Mouse (Mus musculus): ENCODE measurements around the gene 4930430F08Rik.
"Not testable (repeated sequence)": the region's sequence is repeated elsewhere in the genome, so short reads cannot be mapped to it uniquely, and the experiment has no call there.

4930430F08Rik gene

DNA sequence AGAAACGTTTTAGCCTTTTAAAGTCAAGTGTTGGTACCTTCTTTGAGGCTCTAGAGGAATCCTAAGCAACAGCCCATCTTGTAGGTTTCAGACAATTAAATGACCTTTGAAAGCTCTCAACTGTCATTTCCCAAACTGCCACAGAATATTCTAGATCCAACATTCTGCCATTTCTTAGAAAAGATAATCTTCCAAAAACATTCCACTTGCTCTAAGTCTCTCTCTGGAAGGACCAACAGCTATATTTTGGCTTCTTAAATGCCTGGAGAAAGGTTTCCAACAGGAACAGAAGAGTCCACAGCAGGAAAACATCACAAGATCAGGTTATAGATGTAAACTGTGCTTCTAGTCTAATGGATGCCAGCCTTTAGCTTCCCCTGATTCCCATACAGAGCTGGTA lies at the start of gene 4930430F08Rik, which contains the start of gene 1700017N19Rik:
4930430F08Rik (minus strand) TSS at position 101 of the 400 bp plus-strand sequence.
1700017N19Rik (plus strand) TSS at position 162 of the 400 bp plus-strand sequence.
- DNase-seq (ENCODE audit: extremely low read depth, insufficient read length, low spot score), result no peak

DNA sequence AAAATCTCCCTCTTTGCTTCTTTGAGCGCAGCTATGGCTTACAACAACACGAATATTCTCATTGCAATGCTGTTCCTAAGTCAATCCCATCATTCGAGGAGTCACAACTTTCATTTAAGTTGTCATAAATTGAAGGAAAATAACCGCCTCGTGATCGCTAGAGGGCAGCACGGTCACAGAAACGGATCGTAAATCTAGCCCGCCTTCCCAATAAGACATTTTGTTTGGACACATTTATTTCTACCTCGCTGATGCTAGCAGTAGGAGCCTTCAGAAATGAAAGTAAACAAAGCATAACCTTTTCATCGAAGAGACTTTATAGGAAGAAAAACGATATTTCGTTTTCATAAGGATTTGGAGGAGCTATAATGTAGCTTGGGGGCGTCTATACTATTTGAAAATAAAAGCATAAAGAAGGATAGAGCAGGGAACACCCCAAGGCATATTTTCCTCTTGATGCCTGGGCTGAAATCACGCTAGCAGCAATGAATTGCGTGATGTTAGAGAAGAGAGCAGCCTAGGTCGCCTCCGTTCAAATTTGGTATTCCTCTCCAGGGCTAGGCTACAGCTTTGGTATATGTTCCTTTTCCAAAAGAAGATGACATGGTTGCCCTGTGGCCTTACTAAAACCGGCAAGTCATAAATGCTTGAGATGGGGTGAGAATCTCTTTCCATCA lies 39.7 kb upstream of the 4930430F08Rik start:
- peak; percentile 37 for DNase-seq (ENCODE audit: extremely low read depth, insufficient read length, low spot score)

DNA sequence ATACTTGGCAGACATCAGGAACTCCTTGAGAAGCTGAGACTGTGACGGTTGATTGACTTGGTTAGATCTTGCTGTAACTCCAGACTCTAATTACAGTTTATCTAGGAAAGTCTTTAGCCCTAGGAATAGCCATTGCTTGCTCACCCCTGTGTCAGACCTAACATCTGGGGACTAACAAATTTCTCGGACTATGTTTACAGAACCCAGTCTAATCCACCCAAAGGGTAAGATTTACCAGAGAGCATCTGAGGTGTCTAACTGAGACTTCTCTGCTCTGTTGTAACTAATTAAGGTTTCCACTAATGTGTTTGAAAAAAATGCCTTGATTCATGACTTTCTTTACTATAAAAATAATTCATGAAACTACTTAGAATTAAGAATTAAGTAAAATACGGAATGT lies 32.3 kb upstream of the 4930430F08Rik start:
- no peak for DNase-seq (ENCODE audit: extremely low read depth, insufficient read length, low spot score)

DNA sequence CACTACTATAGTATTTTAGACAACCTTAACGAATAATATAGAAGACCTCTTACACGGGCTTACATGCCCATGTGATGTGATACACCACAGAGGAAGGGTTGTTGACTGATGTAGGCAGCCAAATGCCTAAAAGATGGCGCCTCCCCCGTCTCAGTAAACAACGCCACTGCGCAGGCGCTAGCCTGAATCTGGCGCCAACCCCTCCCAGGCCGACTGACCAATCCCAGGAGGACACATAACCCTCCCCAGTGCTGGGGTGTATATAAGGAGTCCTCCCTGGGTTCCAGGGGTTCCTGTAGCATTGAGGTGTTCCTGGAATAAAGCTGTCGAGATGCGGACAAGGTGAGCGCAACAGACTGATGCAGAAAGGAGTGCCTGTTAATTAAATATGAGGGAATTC lies 29.8 kb upstream of the 4930430F08Rik start:
- no peak for DNase-seq (ENCODE audit: extremely low read depth, insufficient read length, low spot score)

DNA sequence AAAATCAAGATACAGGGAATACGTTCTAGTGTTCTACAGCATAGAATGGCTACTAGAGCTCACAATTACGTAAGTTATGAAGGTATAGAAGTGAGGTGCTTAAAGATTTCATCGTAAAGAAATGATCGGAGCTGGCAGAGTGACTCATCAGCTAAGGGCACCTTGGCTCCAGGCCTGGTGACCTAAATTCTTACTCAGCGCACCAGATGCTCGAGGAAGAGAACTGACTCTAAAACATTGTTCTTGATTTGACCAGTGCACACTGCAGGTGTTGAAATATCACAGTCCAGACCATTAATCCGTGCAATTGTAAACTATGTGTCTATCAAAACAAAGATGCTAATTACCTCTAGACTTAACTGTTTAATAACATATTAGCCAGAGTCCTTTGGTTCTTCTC lies 29.3 kb upstream of the 4930430F08Rik start:
- no peak for DNase-seq (ENCODE audit: extremely low read depth, insufficient read length, low spot score)

DNA sequence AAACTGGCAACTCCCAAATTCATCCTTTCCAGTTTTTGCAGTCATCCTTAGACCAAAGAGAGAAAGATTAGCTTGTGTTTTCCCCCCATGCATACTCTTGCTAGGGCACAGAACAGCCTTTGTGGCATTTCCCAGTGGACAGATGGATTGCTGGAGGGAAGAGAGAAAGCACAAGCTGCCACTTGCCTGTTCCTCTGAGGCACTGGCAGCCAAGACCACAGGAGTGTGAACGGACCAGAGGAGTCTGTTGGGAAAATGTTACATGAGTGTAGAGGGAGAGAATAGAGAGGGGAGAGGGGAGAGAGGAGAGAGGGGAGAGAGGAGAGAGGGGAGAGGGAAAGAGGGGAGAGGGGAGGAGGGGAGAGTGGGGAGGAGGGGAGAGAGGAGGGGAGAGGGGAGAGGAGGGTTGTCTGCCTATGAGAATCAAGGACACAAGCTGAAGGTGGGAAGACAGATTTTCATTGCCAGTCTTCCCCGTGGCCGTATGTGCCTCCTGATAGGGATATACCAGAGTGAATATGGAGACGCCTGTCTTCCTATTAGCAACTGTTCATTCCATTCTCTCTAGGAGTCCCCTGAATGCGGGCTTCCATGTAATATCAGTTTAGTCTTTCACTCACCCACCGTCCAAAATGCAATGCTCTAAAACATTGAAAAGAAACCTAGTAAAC lies 27.1 kb upstream of the 4930430F08Rik start:
- DNase-seq (ENCODE audit: extremely low read depth, insufficient read length, low spot score), result no peak

DNA sequence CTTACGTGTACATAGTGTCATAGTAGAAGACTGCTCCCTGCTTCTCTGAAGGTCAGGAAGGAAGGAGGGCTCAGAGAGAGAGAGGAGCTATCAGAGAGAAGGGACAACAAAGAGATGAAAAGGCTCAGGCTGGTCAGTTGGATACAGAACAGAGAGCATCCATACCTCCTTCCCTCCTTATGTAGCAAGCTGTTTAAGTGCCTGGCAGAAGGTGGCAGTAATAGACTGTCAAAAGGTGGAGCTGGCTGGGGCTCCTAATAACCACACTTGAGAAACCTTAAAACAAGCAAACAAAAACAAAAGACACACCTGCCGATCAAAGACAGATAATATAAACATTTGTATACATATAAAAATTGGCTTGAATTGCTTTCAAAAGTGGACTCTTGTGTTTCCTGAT lies 14.0 kb upstream of the 4930430F08Rik start:
- no peak for DNase-seq (ENCODE audit: extremely low read depth, insufficient read length, low spot score)

DNA sequence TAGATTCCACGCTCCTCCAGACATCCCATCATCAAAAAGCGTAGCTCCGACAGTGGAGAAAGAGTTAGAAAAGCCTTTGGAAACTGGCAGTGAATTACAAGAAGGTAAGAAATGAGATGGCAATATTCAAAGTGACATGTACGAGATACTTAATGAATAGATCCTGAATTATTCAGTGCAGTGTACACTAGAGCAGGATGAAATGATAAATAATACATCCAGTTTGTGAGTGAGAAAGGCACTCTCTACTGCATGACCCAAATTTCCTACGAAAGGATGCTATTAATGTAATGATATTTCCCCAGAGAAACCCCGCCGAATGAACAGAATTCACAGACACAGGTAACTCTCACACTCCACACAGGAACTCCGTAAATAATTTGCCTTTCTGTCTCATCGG lies 13.3 kb upstream of the 4930430F08Rik start:
- no peak for DNase-seq (ENCODE audit: extremely low read depth, insufficient read length, low spot score)

DNA sequence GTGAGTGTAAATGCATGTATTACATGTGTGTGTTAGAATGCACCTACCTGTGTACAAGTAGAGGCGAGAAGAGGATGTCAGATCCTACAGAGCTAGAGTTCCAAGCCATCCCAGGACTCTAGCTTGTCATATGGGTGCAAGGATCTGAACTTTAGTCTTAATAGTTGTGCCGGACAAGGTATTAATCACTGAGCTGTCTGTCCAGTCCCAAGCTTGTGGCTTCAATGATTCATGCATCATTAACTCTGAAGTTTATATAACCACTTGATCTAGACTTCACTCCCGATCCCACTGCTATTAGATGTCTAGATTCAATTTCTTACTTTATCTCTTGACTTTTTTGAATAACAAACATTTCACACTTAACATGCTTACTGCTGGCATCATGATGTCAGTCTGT lies 8.1 kb upstream of the 4930430F08Rik start:
- DNase-seq (ENCODE audit: extremely low read depth, insufficient read length, low spot score), result no peak

DNA sequence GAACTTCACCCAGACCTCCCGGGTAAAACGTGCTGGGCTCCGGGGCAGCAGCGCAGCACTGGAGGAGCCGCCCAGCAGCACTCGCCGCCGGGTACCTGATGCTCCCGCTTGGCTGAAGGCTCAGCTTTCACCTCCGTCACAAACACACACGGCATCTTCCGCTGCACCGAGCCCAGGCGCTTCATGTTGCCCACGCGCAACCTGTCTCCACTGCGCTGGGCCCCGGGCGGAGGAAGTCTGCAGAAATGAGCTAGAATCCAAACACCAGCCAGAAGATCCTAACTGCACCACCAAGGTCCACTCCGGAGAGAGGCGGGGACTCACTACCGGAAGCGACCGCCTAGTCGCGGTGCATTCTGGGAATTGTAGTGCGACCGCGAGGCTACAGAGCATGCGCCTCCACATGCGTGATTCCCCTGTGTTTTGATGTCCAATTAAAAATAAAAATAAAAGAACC lies 1.3 kb downstream of the 4930430F08Rik start:
- DNase-seq (ENCODE audit: extremely low read depth, insufficient read length, low spot score), result peak; percentile 85

DNA sequence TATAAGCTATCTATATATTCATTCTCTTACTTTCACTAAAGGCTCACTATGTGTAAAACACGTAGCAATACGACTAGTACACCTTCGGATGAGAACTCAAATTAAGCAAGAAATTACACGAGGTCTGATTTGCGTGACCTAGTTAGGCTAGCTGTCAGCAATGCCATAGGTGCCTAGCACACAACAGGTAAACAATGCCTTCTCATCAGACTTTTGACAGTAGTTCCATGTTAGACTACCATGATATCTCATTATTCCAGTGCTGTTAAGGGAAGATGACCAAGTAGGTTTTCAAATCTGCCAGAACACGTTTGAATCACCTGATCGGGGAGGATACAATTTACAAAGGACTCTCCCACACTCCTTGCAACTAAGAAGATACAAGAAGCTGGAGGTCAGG lies 1.7 kb downstream of the 4930430F08Rik start:
- no peak for DNase-seq (ENCODE audit: extremely low read depth, insufficient read length, low spot score)

DNA sequence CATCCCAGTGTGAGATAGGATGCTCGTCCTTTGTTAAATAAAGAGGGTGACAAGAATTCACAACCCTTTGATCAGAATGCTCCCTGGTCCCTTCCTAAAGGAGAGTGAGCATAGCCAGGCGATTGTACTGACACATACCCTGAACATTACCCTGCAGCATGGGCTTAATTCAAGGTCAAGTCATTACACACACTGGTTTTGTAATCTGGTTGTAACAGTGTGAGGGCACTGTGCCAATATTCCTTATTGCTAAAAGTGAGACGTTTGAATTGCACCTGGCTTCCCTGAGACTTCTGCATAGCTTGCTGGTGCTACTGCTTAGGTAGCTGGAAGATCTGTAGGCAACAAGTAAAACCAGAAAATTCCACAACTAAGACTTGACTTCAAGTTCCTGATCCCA lies 6.0 kb downstream of the 4930430F08Rik start:
- no peak for DNase-seq (ENCODE audit: extremely low read depth, insufficient read length, low spot score)

DNA sequence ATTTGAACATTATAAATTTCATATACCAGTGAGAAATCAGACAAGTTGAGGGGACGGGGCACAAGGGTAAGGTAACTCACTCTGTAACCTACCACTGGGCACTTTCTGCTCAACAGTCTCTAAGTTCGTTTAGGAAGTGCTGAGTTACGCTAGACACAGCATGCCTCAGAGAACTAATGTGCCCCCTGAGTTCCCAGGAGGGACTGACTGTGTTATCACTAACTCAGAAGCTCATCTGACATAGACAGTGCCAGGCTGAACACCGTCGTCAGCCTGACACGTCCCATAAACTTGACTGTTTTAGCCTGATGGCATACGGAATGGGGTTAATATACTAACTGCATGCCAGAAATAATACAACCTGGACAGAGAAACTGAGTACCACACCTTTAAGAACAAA lies 14.9 kb downstream of the 4930430F08Rik start:
- no peak for DNase-seq (ENCODE audit: extremely low read depth, insufficient read length, low spot score)

DNA sequence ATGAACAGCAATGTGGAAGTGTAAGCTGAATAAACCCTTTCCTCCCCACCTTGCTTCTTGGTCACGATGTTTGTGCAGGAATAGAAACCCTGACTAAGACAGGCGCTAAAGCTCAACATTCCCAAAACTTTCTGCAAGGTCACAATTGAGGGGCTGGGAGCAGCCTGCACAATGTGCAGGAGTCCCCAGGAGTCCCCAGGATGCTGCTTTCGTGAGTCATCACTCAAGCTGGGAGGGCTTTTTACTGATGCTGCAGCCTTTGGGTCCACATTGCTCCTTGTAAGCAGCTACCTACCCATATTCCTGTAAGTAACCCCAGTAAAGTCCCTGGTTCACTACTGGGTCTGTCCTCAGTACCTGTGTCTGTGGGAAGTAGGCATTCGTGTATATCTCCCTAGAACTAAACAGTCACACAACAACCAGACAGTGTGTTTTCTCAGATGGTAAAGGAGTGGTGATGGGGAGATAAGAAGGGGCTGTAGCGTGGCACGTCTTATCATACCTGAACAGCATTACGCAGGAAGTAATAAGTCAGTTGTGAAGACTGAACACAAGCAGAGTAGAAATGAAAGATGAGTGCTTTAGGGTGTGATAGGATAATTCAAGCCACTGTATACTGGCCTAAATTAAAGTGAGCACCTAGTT lies 15.6 kb downstream of the 4930430F08Rik start:
- DNase-seq (ENCODE audit: extremely low read depth, insufficient read length, low spot score), result no peak

DNA sequence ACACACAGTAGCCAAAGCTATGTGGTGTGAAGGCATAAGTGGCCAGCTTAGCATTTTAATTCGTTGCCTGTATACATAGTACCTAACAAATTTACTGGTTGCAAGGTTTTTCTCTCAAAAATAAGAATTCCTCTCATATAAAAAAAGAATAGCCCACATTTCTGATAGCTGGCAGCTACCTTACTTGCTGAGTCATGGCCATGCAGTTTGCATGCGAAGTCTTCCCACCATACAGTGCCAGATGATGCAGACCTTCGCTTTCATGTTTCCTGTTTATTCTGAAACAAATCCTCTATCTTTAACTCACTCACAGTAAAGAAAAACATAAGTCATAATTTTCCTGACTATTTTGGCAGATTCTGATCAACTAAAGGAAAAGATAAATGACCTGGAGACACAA lies 18.5 kb downstream of the 4930430F08Rik start:
- no peak for DNase-seq (ENCODE audit: extremely low read depth, insufficient read length, low spot score)

DNA sequence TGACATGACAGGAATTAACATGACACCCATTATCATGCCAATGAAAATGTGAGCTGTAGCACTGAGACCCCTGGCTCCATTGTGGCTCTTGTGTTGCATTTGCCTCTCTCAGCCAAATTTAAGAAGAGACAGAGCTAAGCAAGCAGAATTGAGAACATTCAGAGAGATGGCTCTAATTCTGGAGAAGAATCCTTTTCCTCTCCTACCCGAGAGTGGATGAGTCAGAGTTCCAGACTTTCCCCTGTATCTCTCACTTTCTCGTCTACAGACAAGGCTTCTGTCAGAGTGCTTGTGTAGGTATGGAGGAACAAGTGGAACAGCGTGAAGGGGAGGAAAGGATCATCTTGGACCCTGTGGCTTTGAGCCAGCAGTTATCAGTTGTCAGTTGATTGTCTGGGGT lies 26.1 kb downstream of the 4930430F08Rik start:
- DNase-seq (ENCODE audit: extremely low read depth, insufficient read length, low spot score), result no peak

DNA sequence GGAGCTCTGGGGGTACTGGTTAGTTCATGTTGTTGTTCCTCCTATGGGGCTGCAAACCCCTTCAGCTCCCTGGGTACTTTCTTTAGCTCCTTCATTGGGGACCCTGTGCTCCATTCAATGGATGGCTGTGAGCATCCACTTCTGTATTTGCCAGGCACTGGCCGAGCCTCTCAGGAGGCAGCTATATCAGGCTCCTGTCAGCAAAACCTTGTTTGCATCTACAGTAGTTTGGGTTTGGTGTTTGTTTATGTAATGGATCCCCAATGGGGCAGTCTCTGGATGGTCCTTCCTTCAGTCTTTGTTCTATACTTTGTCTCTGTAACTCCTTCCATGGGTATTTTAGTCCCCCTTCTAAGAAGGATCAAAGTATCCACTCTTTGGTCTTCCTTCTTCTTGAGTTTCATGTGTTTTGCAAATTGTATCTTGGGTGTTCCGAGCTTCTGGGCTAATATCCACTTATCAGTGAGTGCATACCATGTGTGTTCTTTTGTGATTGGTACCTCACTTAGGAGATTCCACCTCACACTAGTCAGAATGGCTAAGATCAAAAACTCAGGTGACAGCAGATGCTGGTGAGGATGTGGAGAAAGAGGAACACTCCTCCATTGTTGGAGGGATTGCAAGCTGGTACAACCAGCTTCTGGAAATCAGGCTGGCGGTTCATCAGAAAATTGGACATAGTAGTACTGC lies 29.9 kb downstream of the 4930430F08Rik start:
- DNase-seq (ENCODE audit: extremely low read depth, insufficient read length, low spot score), result not testable (repeated sequence)

DNA sequence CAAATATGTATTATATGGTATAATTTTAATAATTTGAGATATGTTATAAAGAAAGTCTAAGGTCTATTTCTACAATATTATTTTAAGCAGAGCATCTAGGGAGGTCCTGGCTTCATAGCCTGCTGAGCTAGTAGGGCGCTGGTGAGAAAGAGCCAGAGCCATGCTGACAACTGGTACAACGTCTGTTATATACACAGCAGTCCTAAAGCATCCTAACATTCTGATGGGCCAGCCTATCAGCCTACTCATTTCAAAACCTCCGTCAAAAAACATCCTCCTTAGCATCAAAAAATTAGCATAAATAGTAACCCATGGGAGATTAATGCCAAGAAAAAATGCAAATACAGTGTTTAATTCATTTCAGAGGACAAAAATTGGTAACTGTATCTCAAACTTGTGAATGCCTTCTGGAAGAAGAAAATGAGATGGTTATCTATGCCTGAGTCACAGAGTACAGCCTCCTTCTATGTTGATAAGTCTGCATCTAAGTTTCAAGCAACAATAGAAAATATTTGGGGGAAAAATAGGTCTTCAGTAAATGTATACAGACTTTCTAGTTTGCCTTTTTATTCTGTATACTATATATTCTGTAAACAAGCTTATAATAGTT lies 33.6 kb downstream of the 4930430F08Rik start:
- DNase-seq (ENCODE audit: extremely low read depth, insufficient read length, low spot score), result no peak

DNA sequence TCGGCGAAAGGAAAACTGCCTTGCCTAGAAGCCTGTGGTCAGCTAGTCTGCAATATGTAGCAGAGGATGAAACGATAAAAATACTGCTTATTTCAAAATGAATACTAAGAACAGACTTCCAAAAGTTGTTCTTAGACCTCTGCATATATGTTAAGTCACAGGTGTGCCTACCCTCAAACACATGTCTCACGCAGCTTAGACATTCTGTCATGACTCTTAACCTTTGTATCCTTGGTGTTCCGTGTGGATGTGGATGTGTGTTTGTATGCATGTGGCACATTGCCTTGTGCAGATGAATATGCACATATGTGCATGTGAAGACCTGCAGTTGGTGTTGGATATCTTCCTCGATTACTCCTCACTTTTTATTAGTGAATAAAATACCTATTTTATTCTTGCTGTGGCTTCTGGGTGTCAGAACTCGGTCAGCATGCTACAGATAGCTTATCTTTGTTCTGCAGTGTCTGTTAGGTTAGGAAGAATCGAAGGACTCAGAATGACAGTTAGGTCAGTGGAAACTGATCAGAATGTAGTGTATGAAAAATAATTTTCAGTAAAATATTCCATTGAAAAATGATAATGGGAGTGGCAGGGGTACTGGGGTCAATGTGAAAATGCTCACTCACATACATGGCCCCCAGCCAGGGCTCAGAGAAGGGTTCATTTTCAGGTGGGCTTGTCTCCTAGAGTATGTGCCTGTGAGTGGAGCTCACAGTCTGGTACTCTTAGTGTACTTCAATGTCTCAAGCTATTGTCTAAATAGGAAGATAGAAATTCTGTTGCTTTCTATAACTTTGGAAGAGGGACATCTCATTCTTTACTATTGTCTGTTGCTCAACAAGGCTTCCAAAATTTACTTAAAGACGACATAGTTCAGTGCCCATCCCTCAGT lies 65.5 kb downstream of the 4930430F08Rik start:
- no peak for DNase-seq (ENCODE audit: extremely low read depth, insufficient read length, low spot score)

DNA sequence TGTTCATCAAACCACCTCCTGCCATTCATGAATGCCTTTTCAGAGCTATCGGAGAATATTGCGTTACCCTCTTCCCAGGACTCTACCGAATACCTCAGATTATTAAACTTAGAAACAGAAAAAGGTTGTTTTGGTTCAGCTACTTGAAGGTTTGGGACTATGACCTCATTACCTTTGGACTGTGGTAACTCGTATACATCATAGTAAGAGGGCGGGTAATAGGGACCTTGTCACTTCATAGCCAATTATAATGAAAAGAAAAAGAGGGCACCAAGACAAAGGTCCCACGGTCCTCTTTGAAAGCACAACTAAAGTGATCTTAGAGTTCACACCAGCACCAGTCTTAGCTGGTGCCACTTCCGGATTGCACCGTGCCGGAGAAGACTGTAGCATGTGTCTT lies 67.9 kb downstream of the 4930430F08Rik start:
- DNase-seq (ENCODE audit: extremely low read depth, insufficient read length, low spot score), result no peak
